Mouse (Mus musculus) right cerebral cortex, postnatal 4 days (tissue): ENCODE data around the gene Tspan2.
A peak's percentile ranks its signal among the peaks of the same experiment; 100 is the strongest.

ENCODE experiments used
- DNase-seq: peaks from one replicate; pipeline ENCODE4 v3.0.0-alpha.2; 2022

Gene Tspan2

GRCm38 (mm10) chr3:102735638-102736037 is 1.3 kb downstream of the Tspan2 start:
- DNase-seq, result no peak

GRCm38 (mm10) chr3:102736436-102736835 is 2.1 kb downstream of the Tspan2 start:
- DNase-seq, result no peak

GRCm38 (mm10) chr3:102737106-102737505 is 2.8 kb downstream of the Tspan2 start:
- no peak for DNase-seq

- DNase-seq, result no peak
These were observed 4.0 kb downstream of the Tspan2 start for GRCm38 (mm10) chr3:102738161-102738901.

- no peak for DNase-seq
These were observed 4.6 kb downstream of the Tspan2 start for GRCm38 (mm10) chr3:102738926-102739325.

- DNase-seq, result no peak
These were observed 8.4 kb downstream of the Tspan2 start for GRCm38 (mm10) chr3:102742725-102743124.

- no peak for DNase-seq
These were observed 8.9 kb downstream of the Tspan2 start for GRCm38 (mm10) chr3:102743202-102743601.

- no peak for DNase-seq
These were observed 9.6 kb downstream of the Tspan2 start for GRCm38 (mm10) chr3:102743781-102744471.

- no peak for DNase-seq
These were observed 10.3 kb downstream of the Tspan2 start for GRCm38 (mm10) chr3:102744657-102745056.

- DNase-seq, result no peak
These were observed 11.8 kb downstream of the Tspan2 start for GRCm38 (mm10) chr3:102746174-102746573.

- DNase-seq, result no peak
These were observed 13.7 kb downstream of the Tspan2 start for GRCm38 (mm10) chr3:102748038-102748437.

GRCm38 (mm10) chr3:102748686-102749085 is 14.4 kb downstream of the Tspan2 start:
- no peak for DNase-seq

- no peak for DNase-seq
These were observed 16.8 kb downstream of the Tspan2 start for GRCm38 (mm10) chr3:102751136-102751535.

GRCm38 (mm10) chr3:102751536-102751935 is 17.2 kb downstream of the Tspan2 start:
- DNase-seq, result no peak

GRCm38 (mm10) chr3:102752053-102752452 is 17.7 kb downstream of the Tspan2 start:
- no peak for DNase-seq

- DNase-seq, result no peak
These were observed 18.1 kb downstream of the Tspan2 start for GRCm38 (mm10) chr3:102752457-102752856.

GRCm38 (mm10) chr3:102755801-102756200 is 21.5 kb downstream of the Tspan2 start:
- no peak for DNase-seq

- no peak for DNase-seq
These were observed 22.7 kb downstream of the Tspan2 start for GRCm38 (mm10) chr3:102757019-102757418.

- no peak for DNase-seq
These were observed 25.9 kb downstream of the Tspan2 start for GRCm38 (mm10) chr3:102760236-102760635.

GRCm38 (mm10) chr3:102762388-102762787 is 28.1 kb downstream of the Tspan2 start:
- no peak for DNase-seq

- peak; percentile 11 for DNase-seq
These were observed 29.5 kb downstream of the Tspan2 start for GRCm38 (mm10) chr3:102763713-102764400.

- DNase-seq, result no peak
These were observed 30.5 kb downstream of the Tspan2 start for GRCm38 (mm10) chr3:102764850-102765249.

- no peak for DNase-seq
These were observed 38.7 kb downstream of the Tspan2 start for GRCm38 (mm10) chr3:102773018-102773417.

- no peak for DNase-seq
These were observed 48.3 kb downstream of the Tspan2 start, which contains the start of gene Tshb for GRCm38 (mm10) chr3:102782618-102783017. Gene Tshb (minus strand): TSS chr3:102782718.
